ENCODE assay signal across 27 mouse cellular contexts in genomic region chr2:163120626-163121352, GRCm38 (mm10). TPM values are rescaled to one million over a fixed set of nuclear protein-coding genes. Genes with fewer than 3 reads are reported as not detected.
DNase-seq lines count a peak whose midpoint lies in the region; ATAC-seq and TF ChIP-seq lines count a peak whose summit lies in the region.
"Had no signal": no experiment of that assay in that cellular context is flagged by ENCODE, and none has a peak within 500 bp of the region (broad histone marks: within the 10 kb centered on the region; RNA-seq: fewer than 3 reads in every experiment).

No protein-coding gene starts in this region.

- TF ChIP-seq CTCF in brain, embryonic 14.5 days (IDR thresholded peaks at IDR 0.05; ENCODE audit: borderline replicate concordance, extremely low read depth, insufficient read depth, insufficient read length): no peak
- no peak for TF ChIP-seq CTCF in small intestine, adult 2 months (IDR thresholded peaks at IDR 0.05; ENCODE audit: extremely low read depth, insufficient read length, insufficient replicate concordance, low read depth, low read length)

- H3K4me1 ChIP-seq in midbrain, embryonic 16.5 days (ENCODE audit: control insufficient read depth, insufficient read depth, low read length): peaks cover 10% of the 10 kb centered on the region; the same call in 1 of the 2 replicates
- peaks cover 19% of the 10 kb centered on the region for H3K4me1 ChIP-seq in midbrain, embryonic 15.5 days
- H3K4me1 ChIP-seq in small intestine, adult 2 months (ENCODE audit: control insufficient read depth, insufficient read depth, insufficient read length, low read length): peaks cover 3% of the 10 kb centered on the region
- H3K4me1 ChIP-seq: embryonic facial prominence, embryonic 12.5 days had no signal

- DNase-seq in brain, embryonic 14.5 days (ENCODE audit: low read depth): peak; percentile 41
- DNase-seq in thymus, postnatal 4 days: peak; percentile 61
- no peak for DNase-seq in lung, adult 18-20 months
- no peak for DNase-seq in right cerebral cortex, adult 18-20 months
- DNase-seq in gastrocnemius, adult 8-10 months (ENCODE audit: low spot score in 2 of 2): no peak
- DNase-seq: cerebellum, adult 9-10 months; heart, postnatal 4 days; kidney, adult 8-10 months; kidney, postnatal 14 days; left cerebral cortex, postnatal 4 days; liver; lung, postnatal 10 days; right cerebral cortex, postnatal 14 days had no signal

- no peak for ATAC-seq in midbrain, embryonic 16.5 days
- no peak for ATAC-seq in midbrain, embryonic 15.5 days (replicated peaks)
- ATAC-seq: forebrain, embryonic 14.5 days; hindbrain, embryonic 16.5 days had no signal

- no peak overlapping the region for H3K9ac ChIP-seq in midbrain, embryonic 16.5 days (ENCODE audit: low read depth, low read length)
- no peak overlapping the region for H3K9ac ChIP-seq in midbrain, embryonic 15.5 days
- H3K9ac ChIP-seq: embryonic facial prominence, embryonic 12.5 days; heart, embryonic 13.5 days; neural tube, embryonic 13.5 days; stomach, embryonic 15.5 days had no signal

- TF ChIP-seq POLR2A in brain, embryonic 14.5 days (IDR thresholded peaks at IDR 0.05; ENCODE audit: borderline replicate concordance, extremely low read depth, insufficient read depth, insufficient read length, poor library complexity, severe bottlenecking): no peak
- TF ChIP-seq POLR2A in small intestine, adult 2 months (IDR thresholded peaks at IDR 0.05; ENCODE audit: low read depth, low read length): no peak

- H3K27ac ChIP-seq in midbrain, embryonic 16.5 days (ENCODE audit: low read length): peak overlapping the region; percentile 40; the same call in 1 of the 2 replicates
- H3K27ac ChIP-seq in midbrain, embryonic 15.5 days: no peak overlapping the region
- H3K27ac ChIP-seq in small intestine, adult 2 months (ENCODE audit: insufficient read depth, low read depth, low read length): peak overlapping the region; percentile 16
- H3K27ac ChIP-seq: embryonic facial prominence, embryonic 12.5 days; heart, embryonic 13.5 days; layer of hippocampus, adult 2 months; left cerebral cortex, adult 2 months; neural tube, embryonic 13.5 days; stomach, embryonic 15.5 days had no signal

- H3K9me3 ChIP-seq in midbrain, embryonic 16.5 days (replicated peaks; ENCODE audit: control insufficient read depth, low read length, poor library complexity, severe bottlenecking): no peaks in the 10 kb centered on the region
- H3K9me3 ChIP-seq in midbrain, embryonic 15.5 days: no peaks in the 10 kb centered on the region
- H3K9me3 ChIP-seq: embryonic facial prominence, embryonic 12.5 days; heart, embryonic 13.5 days; neural tube, embryonic 13.5 days; stomach, embryonic 15.5 days had no signal

- no peaks in the 10 kb centered on the region for H3K36me3 ChIP-seq in midbrain, embryonic 16.5 days (ENCODE audit: control insufficient read depth, insufficient read depth, low read length)
- H3K36me3 ChIP-seq in midbrain, embryonic 15.5 days (replicated peaks): no peaks in the 10 kb centered on the region
- no peaks in the 10 kb centered on the region for H3K36me3 ChIP-seq in small intestine, adult 2 months (ENCODE audit: control insufficient read depth, insufficient read depth, low read length)
- H3K36me3 ChIP-seq: embryonic facial prominence, embryonic 12.5 days; heart, embryonic 13.5 days; neural tube, embryonic 13.5 days; stomach, embryonic 15.5 days had no signal

- H3K4me2 ChIP-seq in midbrain, embryonic 16.5 days (ENCODE audit: low read length): no peak overlapping the region
- no peak overlapping the region for H3K4me2 ChIP-seq in midbrain, embryonic 15.5 days
- H3K4me2 ChIP-seq: embryonic facial prominence, embryonic 12.5 days; heart, embryonic 13.5 days; neural tube, embryonic 13.5 days; stomach, embryonic 15.5 days had no signal

- no peaks in the 10 kb centered on the region for H3K27me3 ChIP-seq in midbrain, embryonic 16.5 days (ENCODE audit: control insufficient read depth, insufficient read depth, low read depth, low read length)
- no peaks in the 10 kb centered on the region for H3K27me3 ChIP-seq in midbrain, embryonic 15.5 days (replicated peaks)
- peaks cover 4% of the 10 kb centered on the region; the same call in 1 of the 2 replicates for H3K27me3 ChIP-seq in small intestine, adult 2 months (ENCODE audit: control insufficient read depth, insufficient read depth, low read length)

- H3K4me3 ChIP-seq in midbrain, embryonic 16.5 days (ENCODE audit: low read depth, low read length): no peak overlapping the region
- no peak overlapping the region for H3K4me3 ChIP-seq in midbrain, embryonic 15.5 days
- no peak overlapping the region for H3K4me3 ChIP-seq in small intestine, adult 2 months (ENCODE audit: low read depth, low read length)
- H3K4me3 ChIP-seq: embryonic facial prominence, embryonic 12.5 days; heart, embryonic 13.5 days; layer of hippocampus, adult 2 months; left cerebral cortex, adult 2 months; neural tube, embryonic 13.5 days; stomach, embryonic 15.5 days had no signal

- WGBS in midbrain, embryonic 16.5 days: 60% methylated on average over 15 of the region's 15 CpGs
- WGBS in midbrain, embryonic 15.5 days: 62% methylated on average over 15 of the region's 15 CpGs
- 65% methylated on average over 15 of the region's 15 CpGs for WGBS in small intestine, adult 2 months

RNA-seq across cellular contexts. Expression of gene Gtsf1l, which starts 33.1 kb away (rescaled TPM):
- polyA plus RNA-seq in midbrain, embryonic 16.5 days (2015; fragmentation: Nextera tagmentation; extraction: Ambion mirVana): not detected in 2 replicates
- not detected in 2 replicates for polyA plus RNA-seq in midbrain, embryonic 15.5 days (2015; fragmentation: Nextera tagmentation; extraction: Ambion mirVana)
- not detected in 2 replicates for polyA plus RNA-seq in brain, embryonic 14.5 days (2012; rRNA removed)
- polyA plus RNA-seq in small intestine, adult 2 months (2012; rRNA removed): not detected in 2 replicates
- not detected for total RNA-seq in gastrocnemius, adult 8-10 months (2022)
- total RNA-seq: adrenal gland, adult 18-20 months; heart, postnatal 4 days; layer of hippocampus, adult 2 months; left cerebral cortex, adult 2 months; left cerebral cortex, postnatal 4 days had no signal
- polyA plus RNA-seq: cortical plate, adult 2 months; embryonic facial prominence, embryonic 12.5 days; heart, embryonic 13.5 days; hindbrain, embryonic 16.5 days; neural tube, embryonic 13.5 days; spleen, adult 2 months; stomach, embryonic 15.5 days had no signal

Comparison
In these comparisons a context has a peak if more than half of its experiments do, and no peak if none do; other contexts are left out.
1. DNase-seq: peak in brain, embryonic 14.5 days (single experiment) and thymus, postnatal 4 days (single experiment); none in lung, adult 18-20 months (0 of 2), right cerebral cortex, adult 18-20 months (single experiment) and gastrocnemius, adult 8-10 months (0 of 2).